Mouse (Mus musculus): ENCODE measurements around the gene Nppb. TPM values are rescaled to one million over a fixed set of nuclear protein-coding genes. Genes with fewer than 3 reads are reported as not detected.

Nppb gene
- polyA plus RNA-seq, 1 experiment from 2014 or later: 1.6 TPM

DNA sequence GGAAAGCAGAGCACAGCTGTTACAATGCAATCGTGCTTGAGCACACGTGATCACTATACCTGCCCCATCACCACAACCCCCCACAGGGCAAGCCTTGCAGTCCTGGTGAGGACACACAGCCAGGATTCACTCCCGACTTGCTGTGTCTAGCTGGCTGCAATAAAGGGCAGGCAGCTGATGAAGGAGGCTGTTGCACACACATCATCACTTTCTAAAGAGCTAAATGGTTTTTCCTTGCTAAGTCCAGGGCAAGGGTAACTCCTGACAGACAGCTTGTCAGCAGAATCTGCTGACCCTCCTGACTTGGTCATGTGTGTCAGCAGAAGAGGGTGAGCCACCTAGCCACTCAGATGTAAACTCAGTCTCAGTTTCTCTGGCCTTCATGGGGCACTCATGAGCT, 31.4 kb downstream of the Nppb start:
- no peaks in the 10 kb centered on the region for H3K27me3 ChIP-seq

GRCm38 (mm10) chr4:148018410-148018809, 32.8 kb downstream of the Nppb start:
- H3K9me3 ChIP-seq: no peaks in the 10 kb centered on the region
- H3K36me3 ChIP-seq: peaks cover 83% of the 10 kb centered on the region
- ATAC-seq (ENCODE audit: borderline replicate concordance, extremely low read depth, low FRiP score, low TSS enrichment): no peak
- H3K4me2 ChIP-seq: no peak overlapping the region
- 80% methylated on average over 2 of the region's 2 CpGs for WGBS
- H3K4me3 ChIP-seq: no peak overlapping the region
- no peak overlapping the region for H3K27ac ChIP-seq
- no peaks in the 10 kb centered on the region for H3K4me1 ChIP-seq
- no peaks in the 10 kb centered on the region for H3K27me3 ChIP-seq
- H3K9ac ChIP-seq: no peak overlapping the region

More for the DNA sequence above, 31.4 kb downstream of the Nppb start:
- Histone ChIP-seq H3K4me3 (no peak overlapping the region), H3K4me1 (no peaks in the 10 kb centered on the region), H3K36me3 (peaks cover 82% of the 10 kb centered on the region), H3K9ac (no peak overlapping the region), H3K4me2 (no peak overlapping the region), H3K27ac (no peak overlapping the region), H3K9me3 (no peaks in the 10 kb centered on the region)
- no peak for ATAC-seq (ENCODE audit: borderline replicate concordance, extremely low read depth, low FRiP score, low TSS enrichment)
- 79% methylated on average over 3 of the region's 3 CpGs for WGBS

GRCm38 (mm10) chr4:148024003-148024402, 38.4 kb downstream of the Nppb start:
- no peak overlapping the region for H3K27ac ChIP-seq
- no peaks in the 10 kb centered on the region for H3K9me3 ChIP-seq
- WGBS: 81% methylated on average over 3 of the region's 3 CpGs
- peaks cover 72% of the 10 kb centered on the region for H3K36me3 ChIP-seq
- H3K27me3 ChIP-seq: no peaks in the 10 kb centered on the region
- no peak overlapping the region for H3K9ac ChIP-seq
- no peaks in the 10 kb centered on the region for H3K4me1 ChIP-seq
- no peak overlapping the region for H3K4me2 ChIP-seq
- no peak for ATAC-seq (ENCODE audit: borderline replicate concordance, extremely low read depth, low FRiP score, low TSS enrichment)
- H3K4me3 ChIP-seq: no peak overlapping the region

DNA sequence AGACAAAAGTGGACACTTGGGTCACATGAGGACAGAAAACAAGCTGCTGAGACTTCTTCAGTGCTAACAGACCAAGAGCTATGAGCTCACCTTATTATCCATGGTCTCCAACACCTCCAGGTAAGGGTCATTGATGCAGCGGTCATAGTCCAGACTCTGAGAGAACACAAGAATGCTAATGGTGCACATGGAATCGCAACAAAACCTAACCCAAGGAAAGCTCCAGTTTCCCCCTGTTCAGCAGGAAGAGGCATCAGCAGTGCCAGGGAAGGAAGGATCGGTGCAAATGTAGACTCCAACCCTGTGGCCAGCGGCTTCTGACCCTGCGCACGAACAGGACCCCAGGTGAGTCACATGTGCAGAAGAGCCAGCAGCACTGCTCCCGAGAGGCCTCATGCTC, 43.7 kb downstream of the Nppb start:
- H3K4me3 ChIP-seq: no peak overlapping the region
- peaks cover 35% of the 10 kb centered on the region for H3K36me3 ChIP-seq
- H3K4me1 ChIP-seq: no peaks in the 10 kb centered on the region
- no peak overlapping the region for H3K27ac ChIP-seq
- 94% methylated on average over 7 of the region's 7 CpGs for WGBS
- no peak overlapping the region for H3K4me2 ChIP-seq
- no peak for ATAC-seq (ENCODE audit: borderline replicate concordance, extremely low read depth, low FRiP score, low TSS enrichment)
- H3K9me3 ChIP-seq: no peaks in the 10 kb centered on the region
- H3K27me3 ChIP-seq: no peaks in the 10 kb centered on the region
- no peak overlapping the region for H3K9ac ChIP-seq

DNA sequence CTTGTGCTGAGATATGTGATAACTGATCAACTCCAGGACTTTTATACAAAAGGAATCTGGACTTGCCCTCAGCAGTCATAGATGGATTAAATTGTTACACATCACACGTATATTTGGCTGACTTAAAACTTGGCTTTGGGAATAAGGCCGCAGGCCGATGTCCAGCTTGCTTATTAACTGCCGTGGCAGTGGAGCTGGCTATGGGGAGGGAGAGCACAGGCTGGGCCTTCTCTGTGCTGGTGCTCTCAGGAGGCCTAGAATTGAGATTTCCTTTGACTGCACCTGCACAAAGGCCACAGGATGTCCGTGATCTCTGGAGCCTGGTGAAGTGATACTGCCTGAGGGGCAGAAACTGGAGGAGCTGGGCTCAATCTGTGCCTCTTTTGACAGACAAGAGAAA, 44.9 kb downstream of the Nppb start:
- Histone ChIP-seq H3K27me3 (no peaks in the 10 kb centered on the region), H3K36me3 (peaks cover 27% of the 10 kb centered on the region), H3K4me2 (no peak overlapping the region), H3K9me3 (no peaks in the 10 kb centered on the region), H3K4me1 (no peaks in the 10 kb centered on the region), H3K27ac (no peak overlapping the region), H3K9ac (no peak overlapping the region), H3K4me3 (no peak overlapping the region)
- no peak for ATAC-seq (ENCODE audit: borderline replicate concordance, extremely low read depth, low FRiP score, low TSS enrichment)
- WGBS: 85% methylated on average over 5 of the region's 5 CpGs

DNA sequence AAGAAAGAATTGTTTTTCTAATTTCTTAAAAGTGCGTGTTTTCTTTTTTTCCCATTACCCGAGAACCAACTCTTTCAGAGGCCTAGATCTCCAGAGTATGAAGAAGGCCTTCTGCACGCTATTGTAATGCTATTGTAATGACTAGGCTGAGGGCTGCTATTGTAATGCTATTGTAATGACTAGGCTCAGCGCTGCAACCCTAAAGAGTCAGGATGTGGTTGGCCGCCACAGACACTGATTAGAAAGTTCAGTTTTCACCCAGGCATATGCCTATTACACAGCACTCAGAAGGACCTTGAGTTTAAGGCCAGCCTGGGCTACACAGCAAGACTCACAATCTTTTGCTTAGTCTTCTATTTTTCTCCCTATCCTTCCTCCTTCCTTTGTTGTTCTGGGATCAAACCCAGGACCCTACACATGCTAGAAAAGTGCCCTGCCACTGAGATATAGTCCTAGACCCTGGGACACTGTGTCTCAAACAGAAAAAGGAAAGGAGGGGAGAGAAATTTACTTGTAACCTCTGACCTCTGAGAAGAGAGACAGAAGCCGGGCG, 48.3 kb downstream of the Nppb start:
- H3K9me3 ChIP-seq: no peaks in the 10 kb centered on the region
- ATAC-seq (ENCODE audit: borderline replicate concordance, extremely low read depth, low FRiP score, low TSS enrichment): no peak
- 84% methylated on average over 7 of the region's 7 CpGs for WGBS
- no peak overlapping the region for H3K4me2 ChIP-seq
- peaks cover 9% of the 10 kb centered on the region for H3K4me1 ChIP-seq
- H3K9ac ChIP-seq: no peak overlapping the region
- peaks cover 10% of the 10 kb centered on the region; the same call in 1 of the 2 replicates for H3K36me3 ChIP-seq
- no peaks in the 10 kb centered on the region for H3K27me3 ChIP-seq
- no peak overlapping the region for H3K27ac ChIP-seq
- H3K4me3 ChIP-seq: no peak overlapping the region

DNA sequence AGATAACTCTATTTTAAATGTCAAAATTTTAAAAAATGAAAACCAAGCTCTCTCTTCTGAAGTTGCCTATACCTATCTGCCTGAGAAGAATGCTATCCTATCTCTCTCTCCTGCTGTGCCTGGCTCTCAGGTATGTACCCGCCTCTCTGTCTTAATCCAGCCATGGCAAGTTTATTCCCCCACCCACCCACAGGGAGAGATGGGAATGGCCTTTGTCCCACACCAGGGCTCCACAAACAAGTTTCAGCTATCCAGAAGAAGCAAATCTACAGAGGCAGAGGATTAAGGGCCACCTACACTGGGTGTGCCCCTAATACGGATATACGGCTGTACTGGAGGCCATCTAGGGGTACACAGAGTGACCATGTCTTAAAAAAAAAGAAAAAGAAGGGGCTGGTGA, 49.9 kb downstream of the Nppb start:
- peaks cover 22% of the 10 kb centered on the region for H3K4me1 ChIP-seq
- no peak overlapping the region for H3K27ac ChIP-seq
- H3K4me2 ChIP-seq: no peak overlapping the region
- ATAC-seq (ENCODE audit: borderline replicate concordance, extremely low read depth, low FRiP score, low TSS enrichment): no peak
- H3K36me3 ChIP-seq: peaks cover 3% of the 10 kb centered on the region; the same call in 1 of the 2 replicates
- no peaks in the 10 kb centered on the region for H3K9me3 ChIP-seq
- H3K4me3 ChIP-seq: no peak overlapping the region
- no peaks in the 10 kb centered on the region for H3K27me3 ChIP-seq
- WGBS: 83% methylated on average over 3 of the region's 3 CpGs
- no peak overlapping the region for H3K9ac ChIP-seq

Other genes starting within 250 kb of the Nppb start
- 5.9 and 6.3 TPM in 2 replicates for gene Zfp984, start 176.0 kb upstream of the Nppb start, polyA plus RNA-seq (2015; fragmentation: Nextera tagmentation; extraction: Ambion mirVana)
- gene Zfp933, start 137.4 kb upstream of the Nppb start, polyA plus RNA-seq (2015; fragmentation: Nextera tagmentation; extraction: Ambion mirVana): 4.6 and 5.0 TPM in 2 replicates
- 44.2 and 44.9 TPM in 2 replicates for gene Miip, start 117.0 kb upstream of the Nppb start, polyA plus RNA-seq (2015; fragmentation: Nextera tagmentation; extraction: Ambion mirVana)
- gene Fv1, start 116.8 kb upstream of the Nppb start, polyA plus RNA-seq (2015; fragmentation: Nextera tagmentation; extraction: Ambion mirVana): 8.4 and 10.7 TPM in 2 replicates
- gene Mfn2, start 81.1 kb upstream of the Nppb start, polyA plus RNA-seq (2015; fragmentation: Nextera tagmentation; extraction: Ambion mirVana): 34.0 and 36.2 TPM in 2 replicates
- 46.3 and 48.4 TPM in 2 replicates for gene Plod1, start 49.0 kb upstream of the Nppb start, polyA plus RNA-seq (2015; fragmentation: Nextera tagmentation; extraction: Ambion mirVana)
- gene 2510039O18Rik, start 44.9 kb upstream of the Nppb start, polyA plus RNA-seq (2015; fragmentation: Nextera tagmentation; extraction: Ambion mirVana): 15.4 and 17.0 TPM in 2 replicates
- 72.2 and 157 TPM in 2 replicates for gene Nppa, start 14.9 kb downstream of the Nppb start, polyA plus RNA-seq (2015; fragmentation: Nextera tagmentation; extraction: Ambion mirVana)
- gene Clcn6, start 53.0 kb downstream of the Nppb start, polyA plus RNA-seq (2015; fragmentation: Nextera tagmentation; extraction: Ambion mirVana): 4.5 and 5.0 TPM in 2 replicates
- gene Mthfr, start 53.3 kb downstream of the Nppb start, polyA plus RNA-seq (2015; fragmentation: Nextera tagmentation; extraction: Ambion mirVana): 18.9 and 21.1 TPM in 2 replicates
- 13.3 and 15.9 TPM in 2 replicates for gene Agtrap, start 102.2 kb downstream of the Nppb start, polyA plus RNA-seq (2015; fragmentation: Nextera tagmentation; extraction: Ambion mirVana)
- 50.2 and 51.9 TPM in 2 replicates for gene Mad2l2, start 144.6 kb downstream of the Nppb start, polyA plus RNA-seq (2015; fragmentation: Nextera tagmentation; extraction: Ambion mirVana)
- gene Draxin, start 144.9 kb downstream of the Nppb start, polyA plus RNA-seq (2015; fragmentation: Nextera tagmentation; extraction: Ambion mirVana): 0.07 TPM in 1 of 2 replicates, not detected in the other
- 14.2 and 15.9 TPM in 2 replicates for gene Fbxo6, start 166.4 kb downstream of the Nppb start, polyA plus RNA-seq (2015; fragmentation: Nextera tagmentation; extraction: Ambion mirVana)
- gene Fbxo44, start 174.7 kb downstream of the Nppb start, polyA plus RNA-seq (2015; fragmentation: Nextera tagmentation; extraction: Ambion mirVana): 12.1 and 13.4 TPM in 2 replicates
- 1.0 and 1.7 TPM in 2 replicates for gene Fbxo2, start 174.8 kb downstream of the Nppb start, polyA plus RNA-seq (2015; fragmentation: Nextera tagmentation; extraction: Ambion mirVana)